Mouse (Mus musculus): Measurements from ENCODE around the gene Brat1.

DNA sequence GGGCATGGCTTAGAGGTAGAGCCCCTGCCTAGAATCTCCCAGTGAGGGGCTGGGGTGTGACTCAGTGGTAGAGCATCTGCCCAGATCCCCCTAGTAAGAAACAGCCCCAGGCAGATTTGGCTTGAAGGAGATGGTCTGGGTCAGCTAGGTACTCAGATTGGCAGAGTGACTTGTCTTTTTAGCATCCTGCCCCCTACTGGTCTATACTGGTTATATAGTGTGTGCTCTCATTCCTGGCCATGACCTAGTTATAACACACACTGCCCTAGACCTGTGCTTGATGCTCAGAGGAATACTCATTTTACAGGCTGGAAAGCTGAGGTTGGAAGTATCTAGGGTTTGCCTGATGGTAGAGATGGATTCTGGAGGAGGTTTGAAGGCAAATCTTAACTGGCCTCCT is 37.1 kb downstream of the Brat1 start:
- peak; percentile 57 for TF ChIP-seq CTCF (IDR thresholded peaks at IDR 0.05; ENCODE audit: low read depth)
- no peak for TF ChIP-seq EP300 (optimal IDR thresholded peaks at IDR 0.05)
